8 mouse cellular contexts compared by ENCODE assay signal in the genomic region with DNA sequence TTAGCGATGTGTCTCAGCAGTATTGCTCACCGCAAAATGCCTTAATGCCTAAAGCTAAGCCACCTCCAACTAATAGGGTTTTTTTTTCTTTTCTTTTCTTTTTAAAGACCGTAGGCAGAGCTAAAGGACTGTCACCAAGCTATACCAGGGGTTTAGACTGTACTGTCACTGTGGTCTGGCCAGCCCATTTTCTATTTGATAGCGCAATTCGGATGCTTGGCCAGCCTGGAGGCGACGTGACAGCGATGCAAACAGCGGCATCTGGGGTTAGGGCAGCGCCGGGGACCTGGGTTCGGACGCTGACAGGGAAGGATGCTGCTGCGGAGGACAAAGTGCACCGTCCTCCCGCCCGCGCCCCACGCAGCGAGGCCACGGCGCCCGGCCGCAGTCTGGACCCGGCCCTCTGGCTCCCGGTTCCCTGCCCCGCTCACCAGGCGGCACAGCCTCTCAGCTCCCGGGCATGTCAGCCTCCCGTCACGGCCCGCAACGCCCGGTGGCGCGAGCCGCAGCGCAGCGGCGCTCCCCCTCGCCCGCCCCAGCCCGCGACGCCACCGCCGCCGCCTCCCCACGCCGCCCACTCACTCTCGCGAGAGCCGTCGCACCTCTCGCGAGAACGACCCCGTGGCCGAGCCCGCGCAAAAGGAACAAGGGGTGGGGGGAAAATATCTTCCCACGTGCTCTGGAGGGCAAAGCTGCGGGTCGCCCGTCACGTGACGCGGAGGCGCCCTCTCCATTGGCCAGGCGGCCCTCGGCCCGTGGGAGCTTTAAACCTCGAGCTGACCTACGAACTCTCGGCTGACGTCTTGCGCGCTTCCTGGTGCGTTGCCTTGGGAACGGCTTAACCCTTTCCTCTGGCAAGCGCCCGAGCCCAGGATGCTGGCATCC. TPM values are rescaled to one million over a fixed set of nuclear protein-coding genes. Genes with fewer than 3 reads are reported as not detected.
DNase-seq lines count a peak whose midpoint lies in the region; ATAC-seq and TF ChIP-seq lines count a peak whose summit lies in the region.

A gene (minus strand): TSS at position 528 of the 885 bp plus-strand sequence.

- under 1% methylated on average over 82 of the region's 82 CpGs for WGBS in heart, embryonic 14.5 days
- WGBS in liver, embryonic 14.5 days (ENCODE audit: insufficient replicate concordance): under 1% methylated on average over 72 of the region's 82 CpGs
- WGBS in neural tube, embryonic 11.5 days: under 1% methylated on average over 76 of the region's 82 CpGs
- under 1% methylated on average over 67 of the region's 82 CpGs for WGBS in stomach, postnatal 0 days

- TF ChIP-seq EP300 in liver, embryonic 14.5 days (IDR thresholded peaks at IDR 0.05; ENCODE audit: low read depth): peak; percentile 82
- TF ChIP-seq EP300 in stomach, postnatal 0 days (optimal IDR thresholded peaks at IDR 0.05): peak; percentile 99

- H3K4me1 ChIP-seq in brown adipose tissue, adult 24 weeks (ENCODE audit: control insufficient read depth, insufficient read depth, insufficient read length, low read length): peaks cover 5% of the 10 kb centered on the region; the same call in 1 of the 2 replicates
- H3K4me1 ChIP-seq in heart, embryonic 14.5 days (ENCODE audit: control insufficient read depth in 2 of 2, insufficient read depth in 2 of 2, low read length in 2 of 2): peaks cover 17 to 46% of the 10 kb centered on the region in 2 experiments
- peaks cover 7 to 25% of the 10 kb centered on the region in 2 experiments; a peak in 3 of 4 replicates for H3K4me1 ChIP-seq in liver, embryonic 14.5 days (replicated peaks; ENCODE audit: control insufficient read depth in 2 of 2, insufficient read depth in 2 of 2, low read length in 1 of 2)
- peaks cover 6% of the 10 kb centered on the region for H3K4me1 ChIP-seq in neural tube, embryonic 11.5 days (ENCODE audit: control insufficient read depth, insufficient read depth, low read length)
- H3K4me1 ChIP-seq in stomach, postnatal 0 days (replicated peaks; ENCODE audit: control insufficient read depth, insufficient read depth): no peaks in the 10 kb centered on the region

- H3K36me3 ChIP-seq in heart, embryonic 14.5 days (ENCODE audit: control insufficient read depth, insufficient read depth, low read length): no peaks in the 10 kb centered on the region
- no peaks in the 10 kb centered on the region for H3K36me3 ChIP-seq in liver, embryonic 14.5 days (replicated peaks; ENCODE audit: control insufficient read depth, insufficient read depth, low read depth)
- no peaks in the 10 kb centered on the region for H3K36me3 ChIP-seq in neural tube, embryonic 11.5 days (ENCODE audit: control insufficient read depth, insufficient read depth, low read length)
- H3K36me3 ChIP-seq in stomach, postnatal 0 days (ENCODE audit: control insufficient read depth, insufficient read depth, low read length): no peaks in the 10 kb centered on the region

- DNase-seq in CD4-positive, CD25-positive, alpha-beta regulatory T cell, adult 2 months (ENCODE audit: low read depth, low spot score): peak; percentile 98
- peak; percentile 84 for DNase-seq in fibroblast of lung, adult 2 months (ENCODE audit: low read depth)
- peak; percentile 97 for DNase-seq in kidney, postnatal 14 days
- DNase-seq in liver, embryonic 14.5 days (ENCODE audit: low read depth in 3 of 3, low spot score in 3 of 3): peak; percentile 70 to 73 (median 70)
- peak; percentile 98 for DNase-seq in neural tube, embryonic 11.5 days (ENCODE audit: low spot score)
- peak; percentile 92 for DNase-seq in stomach, postnatal 0 days (ENCODE audit: low spot score)

- H3K9me3 ChIP-seq in heart, embryonic 14.5 days (ENCODE audit: control insufficient read depth, low read length): no peaks in the 10 kb centered on the region
- no peaks in the 10 kb centered on the region for H3K9me3 ChIP-seq in liver, embryonic 14.5 days (ENCODE audit: control insufficient read depth, low read length)
- H3K9me3 ChIP-seq in neural tube, embryonic 11.5 days (ENCODE audit: control insufficient read depth, low read length): no peaks in the 10 kb centered on the region
- no peaks in the 10 kb centered on the region for H3K9me3 ChIP-seq in stomach, postnatal 0 days (ENCODE audit: control insufficient read depth, low read length)

- TF ChIP-seq CTCF in liver, embryonic 14.5 days (IDR thresholded peaks at IDR 0.05; ENCODE audit: low read depth): peak; percentile 17; the same call in 1 of the 2 replicates
- TF ChIP-seq CTCF in stomach, postnatal 0 days (IDR thresholded peaks at IDR 0.05; ENCODE audit: low read depth): no peak

- H3K9ac ChIP-seq in heart, embryonic 14.5 days (ENCODE audit: low read length): peak within 1 kb of the TSS; percentile 93
- H3K9ac ChIP-seq in liver, embryonic 14.5 days (replicated peaks): peak within 1 kb of the TSS; percentile 91
- H3K9ac ChIP-seq in neural tube, embryonic 11.5 days (ENCODE audit: low read length): peak within 1 kb of the TSS; percentile 93
- peak within 1 kb of the TSS; percentile 96 for H3K9ac ChIP-seq in stomach, postnatal 0 days (ENCODE audit: low read length)

- H3K27me3 ChIP-seq in heart, embryonic 14.5 days (ENCODE audit: control insufficient read depth, insufficient read depth, low read length): no peaks in the 10 kb centered on the region
- H3K27me3 ChIP-seq in liver, embryonic 14.5 days (ENCODE audit: control insufficient read depth, insufficient read depth, low read length): no peaks in the 10 kb centered on the region
- no peaks in the 10 kb centered on the region for H3K27me3 ChIP-seq in neural tube, embryonic 11.5 days (ENCODE audit: control insufficient read depth, insufficient read depth, low read length)
- no peaks in the 10 kb centered on the region for H3K27me3 ChIP-seq in stomach, postnatal 0 days (ENCODE audit: control insufficient read depth, insufficient read depth, low read length)

- peak within 1 kb of the TSS; percentile 81 for H3K4me2 ChIP-seq in heart, embryonic 14.5 days (ENCODE audit: low read length)
- peak within 1 kb of the TSS; percentile 92 for H3K4me2 ChIP-seq in liver, embryonic 14.5 days (ENCODE audit: low read depth)
- H3K4me2 ChIP-seq in neural tube, embryonic 11.5 days (ENCODE audit: low read depth): peak within 1 kb of the TSS; percentile 48
- peak within 1 kb of the TSS; percentile 64 for H3K4me2 ChIP-seq in stomach, postnatal 0 days (replicated peaks; ENCODE audit: low read depth)

- peak within 1 kb of the TSS; percentile 69 for H3K4me3 ChIP-seq in brown adipose tissue, adult 24 weeks (ENCODE audit: insufficient read depth, low read depth, low read length)
- H3K4me3 ChIP-seq in heart, embryonic 14.5 days (ENCODE audit: control insufficient read depth in 1 of 2, insufficient read depth in 1 of 2, low read depth in 1 of 2, low read length in 2 of 2): peak within 1 kb of the TSS; percentile 82 to 84
- peak within 1 kb of the TSS; percentile 66 to 91 for H3K4me3 ChIP-seq in liver, embryonic 14.5 days (ENCODE audit: insufficient read depth in 1 of 2, low read depth in 2 of 2, low read length in 2 of 2)
- peak within 1 kb of the TSS; percentile 85 for H3K4me3 ChIP-seq in neural tube, embryonic 11.5 days (ENCODE audit: low read depth, low read length)
- H3K4me3 ChIP-seq in stomach, postnatal 0 days (ENCODE audit: low read depth, low read length): peak within 1 kb of the TSS; percentile 90

- peak within 1 kb of the TSS; percentile 74 for H3K27ac ChIP-seq in brown adipose tissue, adult 24 weeks (replicated peaks; ENCODE audit: low read depth, low read length)
- H3K27ac ChIP-seq in heart, embryonic 14.5 days (replicated peaks in 1 of 2; ENCODE audit: control insufficient read depth in 1 of 2, insufficient read depth in 1 of 2, low read depth in 2 of 2, low read length in 2 of 2): peak within 1 kb of the TSS; percentile 79 to 84
- peak within 1 kb of the TSS; percentile 69 for H3K27ac ChIP-seq in liver, embryonic 14.5 days
- H3K27ac ChIP-seq in neural tube, embryonic 11.5 days (ENCODE audit: low read depth, low read length): peak within 1 kb of the TSS; percentile 89
- peak within 1 kb of the TSS; percentile 90 for H3K27ac ChIP-seq in stomach, postnatal 0 days (replicated peaks)

- ATAC-seq in heart, embryonic 14.5 days (ENCODE audit: insufficient number of reproducible peaks, insufficient read depth, low FRiP score, low read depth): peak; percentile 94
- ATAC-seq in liver, embryonic 14.5 days (ENCODE audit: insufficient read depth): peak; percentile 88
- peak; percentile 97 for ATAC-seq in neural tube, embryonic 11.5 days (ENCODE audit: insufficient read depth, low FRiP score, low TSS enrichment)
- ATAC-seq in stomach, postnatal 0 days (ENCODE audit: low FRiP score, low TSS enrichment): peak; percentile 95

RNA-seq across cellular contexts. Expression of the gene that starts here (rescaled TPM):
- 5.7 and 6.9 TPM in 2 replicates for polyA plus RNA-seq in brown adipose tissue, adult 24 weeks (2012; ENCODE audit: insufficient read depth, insufficient read length, missing spikeins)
- polyA plus RNA-seq in heart, embryonic 14.5 days (2014; fragmentation: Nextera tagmentation; extraction: Ambion mirVana): 13.4 and 14.0 TPM in 2 replicates
- polyA plus RNA-seq in liver, embryonic 14.5 days (2012; rRNA removed): 5.6 and 8.2 TPM in 2 replicates
- polyA plus RNA-seq in liver, embryonic 14.5 days (2014; fragmentation: Nextera tagmentation; extraction: Ambion mirVana): 5.4 TPM in 2 replicates
- polyA plus RNA-seq in neural tube, embryonic 11.5 days (2014; fragmentation: Nextera tagmentation; extraction: Ambion mirVana): 21.2 and 22.7 TPM in 2 replicates
- polyA plus RNA-seq in stomach, postnatal 0 days (2015; fragmentation: Nextera tagmentation; extraction: Ambion mirVana): 6.0 TPM in 2 replicates

Comparison
In these comparisons a context has a peak if more than half of its experiments do, and no peak if none do; other contexts are left out.
1. Peak in every context shown above with its lines: DNase-seq, ATAC-seq, H3K4me3 ChIP-seq and H3K27ac ChIP-seq.